Mouse (Mus musculus) mature B cell (primary cell): ENCODE measurements around the gene Cyba.

Source experiments
- in situ Hi-C: fragments of 300-500 bp; cut with MboI; formaldehyde crosslinking; loops from 2 replicates; pipeline ENCODE4 v1.14.3; 2019

The Cyba gene

DNA sequence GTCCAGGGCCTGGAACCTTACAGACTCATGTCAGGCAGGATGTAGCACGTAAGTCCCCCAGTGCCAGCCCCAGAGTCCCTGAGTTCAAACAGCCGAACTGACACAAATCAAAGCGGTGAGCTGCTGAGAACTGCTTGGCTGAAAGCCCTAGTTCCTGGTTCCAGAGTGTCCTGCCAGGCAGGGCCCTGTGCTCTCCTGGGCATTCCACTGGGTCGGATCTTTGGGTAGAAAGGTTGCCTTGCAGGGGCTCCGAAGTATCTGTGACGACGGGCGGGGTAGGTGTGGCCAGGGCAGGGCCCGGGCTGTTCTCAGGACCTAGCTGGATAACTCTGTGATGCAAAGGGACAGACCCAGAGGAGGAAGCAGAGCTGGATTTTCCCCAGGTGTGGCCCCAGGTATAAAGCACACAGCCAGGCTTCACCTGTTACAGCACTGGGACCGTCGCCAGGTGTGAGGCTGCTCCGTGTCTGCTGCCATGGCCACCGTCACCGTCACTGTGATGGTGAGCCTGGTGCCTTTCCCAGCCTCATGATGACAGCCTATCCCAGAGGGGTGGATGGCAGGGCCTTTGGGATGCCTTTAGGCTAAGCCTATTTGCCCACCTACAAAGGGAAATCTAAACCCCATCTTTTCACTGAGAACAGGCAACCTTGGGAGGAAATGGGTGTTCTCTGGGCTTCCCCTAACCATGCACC lies 11.2 kb downstream of the Cyba start, which contains the start of gene Il17c:
Gene Il17c, plus strand, starts transcription at position 645 of the 695 bp plus-strand sequence.
- in situ Hi-C loops, result no loop called here

DNA sequence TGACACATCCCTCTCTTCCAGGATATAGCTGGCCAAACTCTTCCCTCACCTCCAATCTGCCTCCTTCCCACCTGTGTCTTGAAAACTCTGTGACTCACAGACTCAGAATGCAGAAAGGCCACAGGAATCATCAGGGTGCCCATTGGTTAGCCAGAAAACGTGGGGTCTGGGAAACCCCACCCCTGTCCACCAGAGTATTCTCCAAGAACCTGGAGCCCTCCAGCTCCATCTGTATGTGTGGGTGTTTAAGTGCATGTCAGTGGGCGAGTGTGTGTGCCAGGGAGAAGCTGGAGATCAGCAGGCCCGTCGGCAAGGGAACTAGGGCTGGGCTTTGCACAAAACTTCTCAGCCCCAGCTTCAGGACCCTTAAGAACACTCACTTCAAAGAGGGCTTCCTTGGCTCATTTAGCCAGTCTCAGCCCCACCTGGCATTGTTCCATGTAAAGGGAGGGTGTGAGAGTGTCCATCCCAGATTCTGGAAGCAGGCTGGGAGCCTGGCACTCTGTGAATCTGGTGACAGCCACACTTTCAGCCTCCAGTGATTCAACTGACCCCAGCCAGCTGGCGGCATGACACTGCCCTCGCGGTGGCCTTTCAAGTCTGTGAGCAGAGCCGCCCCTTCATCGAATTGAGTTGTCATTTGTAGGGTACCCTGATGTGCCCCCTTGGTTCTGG lies 12.7 kb downstream of the Cyba start:
- in situ Hi-C loops, result no loop called here

DNA sequence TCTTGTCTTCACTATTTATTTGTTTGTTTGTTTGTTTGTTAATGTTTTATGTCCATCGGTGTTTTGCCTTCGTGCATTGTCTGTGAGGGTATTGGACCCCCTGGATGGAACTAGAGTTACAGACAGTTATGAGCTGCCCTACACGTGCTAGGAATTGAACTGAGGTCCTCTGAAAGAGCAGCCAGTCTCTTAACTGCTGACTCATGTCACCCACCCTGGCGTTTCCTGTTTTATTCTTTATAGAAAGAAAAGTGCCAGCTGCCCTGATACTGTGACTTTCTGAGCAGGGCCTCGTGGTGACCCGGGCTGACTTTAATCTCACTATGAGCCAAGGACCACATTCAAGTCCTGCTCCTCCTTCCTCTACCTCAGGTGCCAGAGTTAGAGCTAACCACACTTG lies 17.2 kb downstream of the Cyba start:
- in situ Hi-C loops, result no loop called here

DNA sequence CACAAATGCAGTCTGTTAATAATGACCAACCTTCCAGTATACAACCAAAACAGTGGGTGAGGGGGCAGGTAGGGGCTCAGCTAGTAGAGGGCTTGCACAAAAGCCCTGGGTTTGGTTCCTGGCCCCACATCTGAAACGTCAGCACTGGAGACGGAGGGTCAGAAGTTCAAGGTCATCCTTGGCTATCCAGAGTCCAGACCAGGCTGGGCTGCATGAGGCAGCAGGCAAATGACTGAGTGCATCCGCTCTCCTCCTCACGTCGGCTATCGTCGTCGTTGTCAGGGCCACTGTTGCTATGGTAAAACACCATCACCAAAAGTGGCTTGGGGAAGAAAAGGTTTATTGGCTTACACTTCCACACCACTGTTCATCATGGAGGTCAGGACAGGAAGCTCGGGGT lies 18.4 kb downstream of the Cyba start:
- in situ Hi-C loops, result no loop called here

DNA sequence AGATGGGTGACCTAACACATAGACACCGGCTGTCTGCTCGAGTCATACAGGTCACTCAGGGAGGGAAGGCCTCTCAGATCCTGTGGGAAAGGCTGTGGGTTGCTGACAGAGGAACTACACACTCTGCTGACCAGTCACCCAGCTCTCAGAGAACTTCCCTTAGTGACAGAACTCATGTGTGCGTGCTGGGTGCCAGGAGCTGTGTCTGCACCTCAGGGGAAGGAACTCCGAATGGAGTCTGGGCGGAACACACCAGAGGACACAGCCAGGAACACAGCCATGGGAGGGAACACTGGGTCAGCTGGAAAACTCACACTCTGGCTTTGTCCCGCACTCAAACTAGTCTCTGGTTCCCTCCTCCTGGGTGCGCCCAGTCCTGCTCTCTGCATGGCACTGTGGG lies 25.1 kb downstream of the Cyba start:
- in situ Hi-C loops, result no loop called here

DNA sequence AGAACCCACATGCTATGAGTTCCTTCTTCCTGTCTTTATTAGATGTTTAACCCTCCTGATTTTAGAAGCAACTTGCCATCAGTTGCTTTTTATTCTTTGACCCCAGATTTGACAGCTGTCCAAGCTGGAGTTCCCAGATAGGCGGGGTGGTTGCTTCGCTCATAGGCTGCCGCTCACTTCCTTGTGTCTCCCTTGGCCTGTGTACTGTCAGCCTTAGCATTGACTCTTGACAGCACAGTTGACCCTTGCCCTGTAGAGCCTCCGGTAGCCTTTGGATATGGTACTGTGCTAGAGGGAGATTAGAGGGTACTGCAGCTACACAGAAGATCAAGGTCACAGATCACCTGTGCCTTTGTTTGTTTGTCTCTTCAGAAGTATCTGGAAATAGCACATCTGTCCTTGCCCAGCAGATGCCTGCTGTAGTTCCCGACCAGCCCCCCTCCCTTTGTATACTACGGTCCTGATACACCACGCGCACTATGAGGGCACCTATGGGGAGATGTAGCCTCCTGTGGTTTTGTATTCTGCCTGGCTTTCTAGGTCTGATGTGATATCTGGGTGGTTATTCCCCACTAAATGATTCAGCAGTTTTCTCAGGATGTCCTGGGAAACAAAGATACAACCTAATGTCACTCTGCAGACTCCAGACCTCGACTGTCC lies 27.5 kb downstream of the Cyba start:
- in situ Hi-C loops, result no loop called here

DNA sequence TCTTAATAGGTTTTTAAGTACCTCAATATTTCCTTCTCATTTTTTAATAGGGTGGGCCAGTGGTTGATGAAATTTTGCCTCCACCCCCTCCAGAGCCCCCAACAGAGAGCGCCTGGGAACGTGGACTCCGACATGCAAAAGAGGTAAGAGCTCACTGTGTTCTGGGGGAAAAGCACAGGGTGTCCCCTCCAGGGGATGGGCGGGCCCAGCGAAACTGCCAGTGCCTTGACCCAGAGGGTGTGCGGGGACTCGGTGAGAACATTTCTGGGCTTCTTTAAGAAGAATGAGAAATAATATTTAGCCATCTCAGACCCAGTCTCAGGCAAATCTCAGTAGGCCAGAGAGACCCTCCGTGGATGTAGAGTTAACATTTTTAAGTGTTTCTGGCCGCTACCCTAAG lies 34.5 kb downstream of the Cyba start:
- in situ Hi-C loops, result no loop called here

DNA sequence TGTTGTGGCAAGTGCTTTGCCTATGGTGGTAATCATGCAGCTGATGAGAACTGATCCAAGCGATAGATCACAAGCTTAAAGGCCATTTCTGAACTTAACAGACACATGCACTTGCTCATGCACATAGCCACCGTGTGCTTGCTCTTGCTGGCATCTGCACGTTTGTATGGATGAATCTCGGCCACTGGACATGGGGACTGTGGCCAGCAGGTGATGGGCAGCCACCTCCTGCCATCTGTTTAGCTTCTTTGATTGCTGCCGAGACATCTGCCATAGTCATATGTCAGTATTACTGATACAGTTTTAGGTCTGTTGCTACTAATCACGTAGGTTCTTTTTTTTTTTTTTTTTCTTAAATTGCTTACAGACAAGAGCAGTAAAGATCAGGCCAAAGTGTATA lies 37.4 kb downstream of the Cyba start:
- in situ Hi-C loops, result no loop called here

DNA sequence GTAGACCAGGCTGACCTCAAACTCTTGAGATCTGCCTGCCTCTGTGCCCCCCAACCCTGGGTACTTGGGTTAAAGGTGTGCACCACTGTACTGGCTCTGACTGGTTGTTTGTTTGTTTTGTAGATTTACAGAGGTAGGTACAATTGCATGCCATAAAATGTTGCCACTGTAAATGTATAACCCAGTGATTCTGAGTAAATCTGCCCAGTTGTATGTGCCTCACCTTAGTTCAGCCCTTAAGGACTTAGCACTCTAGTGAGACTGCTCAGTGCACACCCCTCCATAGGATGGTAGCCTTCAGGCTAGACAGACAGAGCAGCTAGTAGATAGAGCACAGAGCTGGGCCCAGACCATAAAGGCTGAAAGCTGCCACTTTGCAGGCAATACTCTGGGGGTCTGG lies 39.0 kb downstream of the Cyba start:
- in situ Hi-C loops, result no loop called here

DNA sequence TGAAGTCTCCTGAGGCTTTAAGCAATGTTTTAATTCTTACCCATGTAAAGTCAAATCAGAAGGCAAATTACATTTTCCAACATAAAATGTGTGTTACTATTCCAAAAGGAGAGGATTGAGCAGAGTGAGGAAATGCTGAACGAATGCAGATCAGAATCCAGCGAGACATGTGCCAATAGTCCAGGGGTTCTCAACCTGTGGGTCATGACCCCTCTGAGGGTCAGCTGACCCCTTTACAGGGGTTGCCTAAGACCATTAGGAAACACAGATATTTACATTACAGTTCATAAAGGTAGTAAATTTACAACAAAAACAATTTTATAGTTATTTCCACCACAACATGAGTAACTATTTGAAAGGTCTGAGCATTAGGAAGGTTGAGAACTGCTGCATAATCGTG lies 42.0 kb downstream of the Cyba start:
- in situ Hi-C loops, result no loop called here

DNA sequence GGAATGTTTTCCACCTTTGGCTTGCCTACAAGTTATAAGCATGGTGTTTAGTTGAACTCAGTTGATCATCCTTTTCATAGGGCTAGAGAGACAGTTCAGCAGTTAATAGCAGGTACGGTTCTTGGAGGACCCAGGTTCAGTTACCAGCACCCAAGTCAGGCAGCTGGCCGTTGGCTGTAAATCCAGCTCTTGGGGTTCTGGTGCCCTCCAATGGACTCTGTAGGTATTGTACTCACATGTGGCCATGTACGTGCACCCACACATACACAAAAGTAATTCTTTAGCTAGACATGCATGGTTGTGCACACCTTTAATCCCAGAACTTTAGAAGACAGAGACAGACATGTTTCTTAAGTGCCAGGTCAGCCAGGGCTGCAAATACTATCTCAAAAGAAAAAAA lies 43.4 kb downstream of the Cyba start:
- in situ Hi-C loops, result no loop called here

DNA sequence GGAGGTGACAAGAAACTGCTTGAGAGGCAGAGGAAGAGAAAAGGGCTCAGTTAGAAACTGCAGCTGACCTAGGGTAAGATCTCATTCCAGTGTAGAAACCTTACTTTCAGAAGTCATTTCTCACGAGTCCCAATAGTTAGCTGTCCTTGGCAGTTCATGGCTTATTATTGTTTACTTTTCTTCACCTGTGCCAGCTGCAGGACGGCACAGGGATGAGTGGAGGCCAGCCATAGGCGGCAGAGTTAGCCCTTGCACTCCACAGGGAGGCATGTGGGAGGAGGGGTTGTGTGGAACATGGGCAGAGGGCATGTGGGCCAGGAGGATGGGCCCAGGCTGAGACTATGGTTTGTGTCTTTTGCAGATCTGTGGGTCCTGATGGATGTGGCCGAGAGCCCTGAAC lies 49.7 kb downstream of the Cyba start:
- in situ Hi-C loops, result no loop called here

DNA sequence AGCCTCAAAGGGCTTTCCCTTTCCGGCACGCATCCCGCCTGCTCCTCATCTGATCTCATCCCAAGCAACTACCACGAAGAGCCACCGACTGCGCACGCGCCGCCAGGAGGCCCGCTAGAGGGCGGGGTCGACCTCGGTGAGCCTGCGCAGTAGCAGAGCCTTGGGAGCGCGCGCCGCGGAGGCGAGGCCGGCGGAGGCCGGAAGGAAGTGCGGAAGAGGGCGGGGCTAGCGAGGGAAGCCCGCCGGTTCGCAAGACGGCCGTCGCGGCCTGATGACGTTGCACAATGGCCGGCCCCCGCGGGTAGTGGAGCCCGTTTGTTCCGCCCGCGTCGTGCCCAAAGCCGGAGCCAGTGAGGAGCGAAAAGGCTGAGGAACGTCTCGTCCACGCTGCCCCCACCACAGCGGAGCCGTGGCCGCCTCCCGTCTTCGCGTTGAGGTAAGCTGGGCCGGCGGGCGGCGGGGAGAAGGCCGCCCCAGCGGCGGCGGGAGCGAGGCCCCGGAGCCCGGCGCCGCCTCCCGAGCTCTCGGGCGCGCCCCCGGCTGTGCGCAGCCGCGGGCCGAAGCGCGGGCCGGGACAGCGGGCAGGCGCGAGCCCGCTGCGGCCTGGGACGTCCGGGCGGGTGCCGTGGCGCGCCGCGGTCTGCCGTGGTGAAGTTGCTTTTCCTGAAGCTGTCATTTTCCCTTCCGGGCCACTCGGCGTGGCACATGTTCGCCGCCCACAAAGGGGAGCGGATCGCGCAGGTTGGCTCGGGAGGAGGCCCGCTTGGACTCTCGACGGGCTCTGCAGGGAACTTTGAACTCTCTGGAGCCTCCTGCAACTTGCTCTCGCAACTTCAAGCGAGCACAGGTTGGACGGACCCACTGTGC lies 56.1 kb downstream of the Cyba start, which contains the start of gene Zc3h18:
Gene Zc3h18, plus strand, starts transcription at position 245 of the 867 bp plus-strand sequence.
- in situ Hi-C loops, result no loop called here

DNA sequence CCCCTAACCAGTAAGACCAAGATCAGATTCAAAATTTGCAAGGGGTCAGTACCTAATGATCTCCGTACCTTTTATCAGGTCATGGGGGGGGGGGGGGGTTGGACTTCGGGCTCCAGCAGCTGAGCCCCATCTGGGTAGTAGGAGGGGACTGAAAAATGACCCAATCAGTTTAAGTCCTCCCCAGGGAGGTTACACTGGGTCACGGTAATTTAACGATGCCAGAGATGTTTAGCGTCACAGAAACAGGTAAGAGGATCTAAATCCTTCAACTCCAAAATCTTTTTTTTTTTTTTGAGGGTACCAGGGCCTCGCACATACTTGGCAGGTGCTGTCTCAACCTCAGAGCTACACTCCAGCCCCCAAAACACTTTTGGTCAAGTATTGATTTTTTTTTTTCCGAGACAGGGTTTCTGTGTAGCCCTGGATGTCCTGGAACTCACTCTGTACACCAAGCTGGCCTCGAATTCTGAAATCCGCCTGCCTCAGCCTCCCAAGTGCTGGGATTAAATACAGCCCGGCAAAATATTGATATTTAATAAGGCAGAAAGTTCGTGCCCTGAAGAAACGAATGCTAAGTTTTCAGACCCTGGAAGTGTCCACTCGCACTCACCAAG lies 56.9 kb downstream of the Cyba start:
- in situ Hi-C loops, result no loop called here

DNA sequence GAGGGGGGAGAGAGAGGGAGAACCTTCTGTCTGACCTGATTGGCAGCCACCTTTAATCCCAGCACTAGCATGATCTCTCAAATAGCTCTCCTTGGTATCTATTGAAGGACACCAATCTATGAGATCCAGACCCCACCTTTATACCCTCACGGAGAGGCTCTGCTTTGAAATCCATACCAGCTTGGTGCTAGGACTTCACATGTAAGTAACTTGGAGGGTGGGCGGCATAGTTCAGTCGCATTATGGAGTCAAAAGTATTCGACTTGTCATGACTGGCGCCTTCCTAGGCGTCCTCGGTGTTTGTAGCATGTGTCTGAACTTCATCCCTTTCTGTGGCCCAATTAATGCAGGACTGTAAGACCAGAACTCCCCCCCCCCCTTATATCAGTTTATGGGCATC lies 57.4 kb downstream of the Cyba start:
- in situ Hi-C loops, result no loop called here
